Mouse (Mus musculus) frontal cortex, postnatal 25 days (tissue): Measurements from ENCODE around the gene Grin3b.
"Not testable (repeated sequence)": the region's sequence is repeated elsewhere in the genome, so short reads cannot be mapped to it uniquely, and the experiment has no call there.

ENCODE experiments used
- DNase-seq, 2 experiments: peaks; one replicate each; pipeline ENCODE4 v3.0.0; 2022; ENCODE audit warnings: low spot score in 2 of 2

Gene Grin3b

DNA sequence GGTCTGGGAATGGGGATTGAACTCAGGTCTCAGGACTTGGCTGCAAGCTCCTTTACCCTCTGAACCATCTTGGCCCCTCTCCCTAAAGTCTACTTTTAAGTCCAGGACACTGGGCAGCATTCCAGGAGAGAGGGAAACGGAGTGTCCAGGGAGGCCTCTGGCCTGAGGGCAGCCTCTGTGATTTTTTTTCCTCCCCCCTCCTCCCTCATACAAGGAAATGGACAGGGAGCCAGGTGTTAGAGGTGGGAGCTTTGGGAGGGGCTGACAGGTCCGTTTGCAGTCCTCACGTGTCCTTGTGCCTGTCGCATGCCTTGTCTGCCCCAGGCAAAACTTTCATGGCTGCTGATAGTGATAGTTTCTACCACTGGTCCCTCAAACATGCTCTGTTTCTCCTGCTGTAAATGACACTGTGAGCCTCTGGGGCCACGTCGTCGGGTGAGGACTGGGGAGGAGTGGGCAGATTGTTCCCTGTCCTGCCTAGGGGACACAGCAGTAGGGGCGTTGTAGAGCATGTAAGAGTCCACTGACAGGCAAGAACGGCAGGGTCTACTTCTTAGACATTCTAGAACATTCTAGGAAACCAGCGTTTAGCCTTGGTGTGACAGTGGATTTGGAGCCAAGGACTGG is 34.1 kb upstream of the Grin3b start:
- no peak for DNase-seq

DNA sequence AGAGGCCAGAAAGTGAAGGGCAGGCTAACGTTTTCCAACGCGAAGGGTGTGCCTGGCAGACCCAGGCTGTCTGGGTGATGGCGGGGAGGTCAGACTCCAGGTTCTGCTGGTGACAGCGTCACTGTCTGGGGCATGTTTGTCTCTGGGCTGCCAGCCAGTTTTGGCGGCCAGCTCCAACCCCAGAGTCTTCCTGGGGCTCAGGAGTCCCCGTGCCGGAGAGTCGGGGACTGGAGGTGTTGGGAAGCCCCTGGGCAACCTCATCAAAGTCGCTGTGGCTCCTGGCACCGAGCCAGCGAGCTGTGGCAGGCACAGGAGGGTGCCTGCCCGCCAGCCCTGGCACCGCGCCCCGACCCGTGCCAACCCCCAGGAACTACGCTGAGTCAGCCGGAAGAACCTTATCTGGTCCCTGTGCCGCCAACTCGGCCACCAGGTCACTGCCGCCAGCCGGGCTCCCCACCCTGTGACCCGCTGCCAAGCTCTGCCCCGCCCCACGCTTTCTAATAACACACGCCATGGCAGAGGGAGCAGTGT is 33.5 kb upstream of the Grin3b start:
- DNase-seq = no peak

DNA sequence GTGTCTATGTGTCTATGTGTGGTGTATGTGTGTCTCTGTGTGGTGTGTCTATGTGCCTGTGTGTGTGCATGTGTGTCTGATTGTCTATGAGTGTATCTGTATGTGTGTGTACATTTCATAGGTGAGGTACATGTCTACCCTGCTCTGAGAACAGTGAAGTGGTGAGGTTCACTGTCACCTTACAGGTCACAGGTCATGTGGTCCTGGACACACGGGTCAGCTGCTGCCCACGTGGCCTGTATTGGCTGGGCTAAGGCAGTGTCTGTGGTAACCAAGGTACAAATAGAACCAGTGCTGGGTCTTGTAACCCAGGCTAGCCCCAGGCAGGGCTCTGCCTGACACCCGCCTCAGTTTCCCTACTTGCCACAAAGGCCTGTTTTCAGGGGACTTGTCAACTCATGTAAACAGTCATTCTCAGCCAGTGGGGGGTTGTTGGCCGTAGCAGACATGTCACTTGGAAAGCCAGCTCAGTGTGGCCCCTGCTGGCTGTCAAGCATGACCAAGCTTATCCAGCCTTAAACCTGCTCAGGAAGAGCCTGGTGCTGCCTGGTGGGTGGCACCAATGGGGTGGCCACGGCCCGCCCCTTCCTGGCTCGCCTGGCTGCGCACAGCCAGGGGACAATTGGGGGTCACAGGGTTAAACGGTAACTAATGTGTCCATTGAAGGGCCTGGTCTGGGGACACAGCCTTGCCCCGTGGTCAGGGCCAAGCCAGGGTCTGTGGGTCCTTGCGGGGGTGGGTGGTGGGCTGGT is 32.6 kb upstream of the Grin3b start:
- no peak for DNase-seq

- no peak for DNase-seq
These were observed 29.8 kb upstream of the Grin3b start for GRCm38 (mm10) chr10:79940749-79941148.

- no peak for DNase-seq
These were observed 27.5 kb upstream of the Grin3b start for GRCm38 (mm10) chr10:79942988-79943387.

GRCm38 (mm10) chr10:79943471-79943901 is 27.0 kb upstream of the Grin3b start:
- DNase-seq = no peak

- no peak for DNase-seq
These were observed 24.8 kb upstream of the Grin3b start for GRCm38 (mm10) chr10:79945507-79946234.

DNA sequence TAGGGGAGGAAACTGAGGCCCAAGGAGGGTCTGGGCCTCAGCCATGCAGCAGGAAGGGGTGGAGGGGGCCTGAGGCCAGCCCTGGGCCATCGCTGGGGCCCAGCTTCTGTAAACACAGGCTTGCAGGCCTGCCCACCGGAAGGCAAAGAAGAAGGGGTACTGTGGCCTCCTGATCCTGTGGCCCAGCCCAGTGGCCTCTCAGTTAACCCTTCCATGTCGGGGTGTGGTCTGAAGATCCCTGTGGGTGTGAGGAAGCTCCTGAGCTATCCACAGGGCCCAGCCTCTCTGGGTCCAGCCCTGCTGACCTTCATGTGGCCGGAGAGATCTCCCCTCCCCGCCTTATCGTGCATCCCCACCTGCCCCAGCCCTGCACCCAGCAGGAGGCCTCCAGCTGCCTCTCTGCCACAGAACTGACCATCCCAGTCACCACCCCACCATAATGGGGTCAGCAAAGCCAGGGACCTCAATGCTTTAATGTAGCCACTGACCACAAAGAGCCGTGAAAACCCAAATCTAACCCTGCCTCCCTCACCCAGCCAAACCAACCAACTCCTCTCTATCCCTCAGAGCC is 23.7 kb upstream of the Grin3b start:
- no peak for DNase-seq

GRCm38 (mm10) chr10:79947502-79947901 is 23.0 kb upstream of the Grin3b start:
- DNase-seq = no peak

DNA sequence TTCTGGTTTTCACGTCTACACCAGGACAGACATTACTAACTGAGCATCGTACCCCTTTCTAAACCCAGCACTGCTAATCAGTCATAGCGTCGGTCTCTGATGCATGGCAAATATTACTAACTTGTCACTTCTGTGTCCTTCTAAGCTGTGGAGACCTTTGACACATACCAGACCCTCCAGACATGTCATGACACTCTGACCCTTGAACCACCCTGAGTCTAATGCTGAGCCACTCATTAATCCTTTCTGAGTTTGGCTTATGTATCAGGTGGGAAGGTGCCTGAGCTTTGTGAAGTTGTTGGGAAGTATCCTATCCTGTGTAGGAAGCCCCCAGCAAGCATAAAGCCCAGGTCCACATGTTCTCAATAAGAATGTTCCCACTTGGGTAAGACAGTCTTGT is 20.6 kb upstream of the Grin3b start:
- DNase-seq = no peak

DNA sequence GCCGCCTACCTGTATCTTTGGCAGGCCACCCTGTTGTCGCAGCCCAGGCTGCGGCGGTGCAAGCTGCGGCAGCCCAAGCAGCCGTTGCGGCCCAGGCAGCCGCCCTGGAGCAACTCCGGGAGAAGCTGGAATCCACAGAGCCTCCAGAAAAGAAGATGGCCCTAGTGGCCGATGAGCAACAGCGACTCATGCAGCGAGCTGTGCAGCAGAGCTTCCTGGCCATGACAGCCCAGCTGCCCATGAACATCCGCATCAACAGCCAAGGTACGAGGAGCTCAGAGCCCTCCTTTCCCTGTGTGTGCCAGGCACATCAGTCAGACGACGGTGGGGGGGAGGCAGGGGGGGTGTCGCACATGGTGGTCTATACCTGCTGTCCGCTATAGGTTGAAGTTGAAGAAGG is 19.9 kb upstream of the Grin3b start:
- DNase-seq = no peak

- no peak for DNase-seq
These were observed 16.6 kb upstream of the Grin3b start for GRCm38 (mm10) chr10:79953946-79954345.

GRCm38 (mm10) chr10:79955691-79956090 is 14.8 kb upstream of the Grin3b start:
- DNase-seq = no peak

GRCm38 (mm10) chr10:79956643-79957154 is 13.8 kb upstream of the Grin3b start:
- no peak for DNase-seq

- DNase-seq = peak; percentile 49 to 74
These were observed 12.2 kb upstream of the Grin3b start for GRCm38 (mm10) chr10:79958140-79958816.

- not testable (repeated sequence) for DNase-seq
These were observed 11.1 kb upstream of the Grin3b start for GRCm38 (mm10) chr10:79959412-79959811.

DNA sequence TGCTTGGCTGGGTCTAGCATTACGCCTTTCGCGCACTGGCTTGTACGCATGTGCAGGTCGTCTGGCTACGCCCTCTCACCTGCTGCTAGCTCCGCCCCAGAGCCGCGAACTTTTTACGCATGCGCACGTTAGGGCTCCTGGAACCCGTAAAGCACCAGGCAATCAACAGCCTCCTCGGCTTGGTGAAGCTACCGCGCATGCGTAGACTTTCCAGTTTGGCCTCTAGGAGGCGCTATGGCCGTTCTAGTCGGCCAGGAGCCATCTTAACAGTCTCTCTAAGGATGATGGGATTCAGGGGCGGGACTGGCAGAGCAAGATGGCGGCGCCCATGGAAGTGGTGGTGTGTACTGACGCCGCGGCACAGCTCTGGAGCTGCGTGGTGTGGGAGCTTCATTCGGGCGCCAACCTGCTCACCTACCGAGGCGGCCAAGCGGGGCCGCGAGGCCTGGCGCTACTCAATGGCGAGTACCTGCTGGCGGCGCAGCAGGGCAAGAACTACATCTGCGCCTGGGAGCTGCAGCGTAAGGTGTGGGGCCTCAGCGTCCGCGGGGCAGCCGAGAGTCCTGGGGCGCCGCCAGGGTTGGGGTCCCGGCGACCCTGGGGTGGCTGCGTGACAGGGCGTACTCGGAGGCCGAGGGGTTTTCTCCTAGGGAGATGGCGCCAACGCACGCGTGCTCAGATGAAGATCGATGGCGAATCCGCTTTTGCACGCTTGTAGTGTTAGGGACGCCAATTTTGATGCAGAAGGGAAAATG is 10.5 kb upstream of the Grin3b start, which contains the start of gene Wdr18:
Gene Wdr18 (plus strand): TSS at position 306 of the 755 bp plus-strand sequence.
- DNase-seq = peak; percentile 99

GRCm38 (mm10) chr10:79960671-79961294 is 9.7 kb upstream of the Grin3b start:
- no peak for DNase-seq

GRCm38 (mm10) chr10:79964727-79965126 is 5.8 kb upstream of the Grin3b start:
- DNase-seq = no peak

DNA sequence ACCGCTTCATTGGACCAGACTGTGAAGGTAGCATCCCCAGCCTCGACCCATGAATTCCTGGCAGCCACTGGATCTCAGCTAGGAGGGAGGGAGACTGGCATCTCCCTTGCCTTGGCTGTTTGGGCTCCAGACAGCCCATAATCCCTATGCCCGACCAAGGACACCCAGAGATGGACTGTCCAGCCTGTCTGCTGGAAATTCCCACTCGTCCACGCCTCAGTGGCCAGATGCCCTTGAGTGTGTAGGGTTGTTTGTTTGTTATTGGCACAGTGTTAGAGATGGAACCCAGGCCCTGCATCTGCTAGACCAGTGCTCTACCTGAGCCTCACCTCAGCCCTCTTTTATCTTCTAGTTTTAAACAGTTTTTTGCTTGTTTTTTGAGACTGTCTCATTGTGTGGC is 5.2 kb upstream of the Grin3b start:
- no peak for DNase-seq
